Mouse (Mus musculus): ENCODE results near the gene Pafah1b1.

The Pafah1b1 gene

DNA sequence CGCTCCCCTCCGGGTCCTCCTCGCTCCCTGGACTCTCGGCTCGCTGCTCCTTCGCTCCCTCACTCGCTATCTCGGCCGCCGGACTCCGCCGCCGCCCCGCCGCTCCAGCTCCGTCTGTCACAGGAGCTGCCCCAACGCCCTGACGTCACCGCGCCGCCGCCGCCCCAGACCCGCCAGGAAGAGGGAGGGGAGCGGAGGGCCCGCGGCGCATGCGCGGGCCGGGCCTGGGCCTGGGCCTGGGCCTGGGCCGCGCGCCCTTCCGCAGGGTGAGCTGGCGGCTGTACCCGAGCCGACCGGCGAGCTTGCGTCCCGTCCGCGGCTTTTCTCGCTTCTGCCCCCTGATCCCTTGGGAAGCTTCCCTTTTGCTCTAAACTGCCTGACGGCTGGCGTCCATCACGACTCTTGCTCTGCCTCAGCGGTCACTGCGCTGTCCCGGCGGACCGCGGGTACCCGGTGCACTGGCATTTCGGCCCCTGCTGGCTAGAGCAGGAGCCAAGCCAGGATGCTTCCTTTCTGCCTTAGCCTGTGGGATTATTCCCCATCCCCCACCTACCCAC is at the start of gene Pafah1b1:
Gene Pafah1b1 (minus strand): TSS at position 436 of the 557 bp plus-strand sequence.
- DNase-seq, result peak; percentile 95 to 96

DNA sequence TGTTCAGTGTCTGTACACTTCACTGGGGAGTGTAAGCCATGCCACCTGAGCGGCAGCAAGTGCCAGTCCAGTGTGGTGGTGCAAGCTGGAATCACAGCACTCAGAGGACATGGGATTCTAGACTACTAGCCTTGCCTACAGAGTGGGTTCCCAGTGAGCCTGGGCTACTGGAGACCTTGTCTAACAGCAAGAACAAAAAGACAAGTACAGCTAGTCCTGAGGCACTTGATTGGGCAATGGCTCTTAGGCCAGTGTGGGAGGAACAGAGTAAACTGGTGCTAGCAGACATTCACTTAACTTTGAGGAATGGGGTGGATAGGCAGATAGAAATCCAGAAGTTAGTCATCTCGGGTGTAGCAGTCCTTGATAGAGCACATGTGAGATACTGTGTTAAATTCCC is 47.9 kb upstream of the Pafah1b1 start:
- no peak for DNase-seq

DNA sequence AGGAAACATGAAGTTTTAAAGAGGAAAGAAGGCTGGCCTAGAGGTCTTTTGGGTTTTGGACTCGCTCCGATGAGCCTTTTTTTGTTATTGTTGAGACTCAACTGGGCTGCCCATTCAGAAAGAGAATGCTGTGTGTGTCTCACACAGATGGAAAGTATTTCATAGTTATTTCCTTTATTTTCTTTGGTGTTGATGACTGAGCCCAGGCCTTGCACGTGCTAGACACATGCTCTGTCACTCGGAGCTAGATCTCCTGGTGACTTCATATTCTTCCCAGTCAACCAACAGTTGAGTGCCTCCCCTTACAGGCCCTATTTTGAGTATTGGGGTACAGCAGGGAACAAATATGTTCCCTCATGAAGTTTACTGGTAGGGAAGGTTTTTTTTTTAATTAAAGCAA is 47.2 kb upstream of the Pafah1b1 start:
- DNase-seq, result no peak

DNA sequence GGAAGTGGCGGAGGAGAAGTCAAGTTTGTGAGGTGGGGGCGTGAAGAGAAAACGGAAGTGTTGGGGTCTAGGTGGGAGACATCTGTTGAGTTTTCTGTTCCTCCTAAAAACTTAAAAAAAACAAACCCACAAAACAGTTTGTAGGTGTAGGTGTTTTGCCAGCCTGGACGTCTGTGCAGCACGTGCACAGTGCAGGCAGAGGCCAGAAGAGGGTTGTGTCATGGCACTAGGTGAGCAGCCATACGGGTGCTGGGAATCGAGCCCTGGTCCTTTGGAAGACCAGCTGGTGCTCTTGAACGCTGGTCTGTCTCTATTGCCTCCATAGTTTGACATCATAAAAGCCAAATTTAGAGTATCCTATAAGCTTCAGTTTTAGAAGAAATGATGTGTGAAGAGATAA is 46.8 kb upstream of the Pafah1b1 start:
- DNase-seq, result no peak

DNA sequence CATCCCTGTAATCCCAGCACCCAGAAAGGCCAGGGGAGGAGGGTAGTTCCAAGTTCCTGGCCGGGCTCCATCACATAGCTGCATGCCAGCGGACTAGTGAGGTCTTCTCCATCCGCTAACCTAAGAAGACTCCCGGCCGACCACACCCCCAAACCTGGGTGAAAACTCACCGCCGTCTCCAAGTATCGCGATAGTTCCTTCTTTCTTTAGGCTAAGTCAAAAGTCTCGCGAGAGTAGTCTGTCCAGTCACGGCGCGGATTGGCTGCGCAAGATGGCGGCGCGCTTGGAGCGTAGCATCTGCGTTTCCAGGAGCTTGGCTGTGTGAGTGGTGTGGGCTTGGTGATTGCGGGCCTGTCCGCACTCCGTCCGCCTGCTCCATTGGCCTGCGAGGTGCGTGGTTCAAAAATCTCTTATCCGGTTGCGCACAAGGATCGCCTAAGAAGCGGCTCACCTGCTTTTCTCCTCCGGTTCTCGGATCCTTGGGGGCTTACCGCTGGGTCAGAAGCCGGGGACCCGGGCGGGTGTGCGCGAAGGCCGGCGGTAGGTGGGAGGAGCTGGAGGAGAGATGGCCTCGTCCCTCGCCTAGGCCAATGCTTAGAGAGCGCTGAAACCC is 46.2 kb upstream of the Pafah1b1 start, which contains the start of gene Mettl16:
Gene Mettl16 (plus strand): TSS at position 236 of the 613 bp plus-strand sequence.
- peak; percentile 96 for DNase-seq

DNA sequence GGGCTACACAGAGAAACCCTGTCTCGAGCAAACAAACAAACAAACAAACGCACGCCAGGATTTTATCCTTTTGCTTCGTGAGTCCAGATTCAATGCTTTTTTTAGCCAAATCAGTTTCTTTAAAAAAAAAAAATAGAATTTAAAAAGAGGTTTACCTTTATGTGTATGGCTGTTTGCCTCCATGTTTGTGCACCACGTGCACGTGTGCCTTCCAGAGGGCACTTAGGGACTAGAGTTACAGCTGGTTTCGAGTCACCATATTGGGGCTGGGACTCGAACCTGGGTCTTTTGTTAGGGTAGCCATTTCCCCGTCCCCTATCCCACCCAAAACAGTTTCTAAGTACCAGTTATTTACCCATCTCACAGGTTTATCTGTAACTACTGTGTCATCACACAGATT is 45.6 kb upstream of the Pafah1b1 start:
- no peak for DNase-seq

DNA sequence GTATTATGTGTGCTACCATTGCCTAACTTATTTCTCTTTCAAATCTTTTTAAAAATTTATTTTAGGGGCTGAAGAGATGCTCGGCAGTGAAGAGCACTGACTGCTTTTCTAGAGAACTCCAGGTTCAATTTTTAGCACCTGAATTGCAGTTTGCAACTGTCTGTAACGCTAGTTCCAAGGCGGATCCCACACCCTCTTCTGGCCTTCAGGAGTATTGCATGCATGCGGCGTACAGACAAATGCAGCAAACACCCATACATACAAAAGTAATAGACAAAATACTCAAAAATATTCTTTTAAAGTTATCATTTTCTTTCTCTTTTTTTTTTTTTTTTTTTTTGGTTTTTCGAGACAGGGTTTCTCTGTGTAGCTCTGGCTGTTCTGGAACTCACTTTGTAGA is 43.6 kb upstream of the Pafah1b1 start:
- peak in 1 of 2 experiments; percentile 62 for DNase-seq

DNA sequence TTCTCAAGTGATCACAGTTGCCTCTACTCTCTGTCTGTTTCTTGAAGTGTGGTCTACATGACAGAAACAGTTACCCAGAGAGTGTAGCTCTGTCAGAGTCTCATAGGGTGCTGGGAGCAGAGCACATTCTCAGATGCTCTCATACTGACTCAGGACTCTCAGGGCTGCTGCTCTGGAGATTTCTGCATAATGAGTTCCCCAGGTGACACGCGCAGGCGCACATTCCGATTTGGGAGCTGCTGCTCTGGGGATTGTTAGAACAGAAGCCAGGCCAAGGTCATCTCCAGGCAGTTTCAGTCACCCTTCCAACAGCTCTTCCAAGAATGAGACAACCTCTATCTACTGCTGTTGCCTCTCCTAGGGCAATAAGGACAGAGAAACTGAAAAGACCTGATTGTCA is 43.0 kb upstream of the Pafah1b1 start:
- peak; percentile 19 to 50 for DNase-seq

DNA sequence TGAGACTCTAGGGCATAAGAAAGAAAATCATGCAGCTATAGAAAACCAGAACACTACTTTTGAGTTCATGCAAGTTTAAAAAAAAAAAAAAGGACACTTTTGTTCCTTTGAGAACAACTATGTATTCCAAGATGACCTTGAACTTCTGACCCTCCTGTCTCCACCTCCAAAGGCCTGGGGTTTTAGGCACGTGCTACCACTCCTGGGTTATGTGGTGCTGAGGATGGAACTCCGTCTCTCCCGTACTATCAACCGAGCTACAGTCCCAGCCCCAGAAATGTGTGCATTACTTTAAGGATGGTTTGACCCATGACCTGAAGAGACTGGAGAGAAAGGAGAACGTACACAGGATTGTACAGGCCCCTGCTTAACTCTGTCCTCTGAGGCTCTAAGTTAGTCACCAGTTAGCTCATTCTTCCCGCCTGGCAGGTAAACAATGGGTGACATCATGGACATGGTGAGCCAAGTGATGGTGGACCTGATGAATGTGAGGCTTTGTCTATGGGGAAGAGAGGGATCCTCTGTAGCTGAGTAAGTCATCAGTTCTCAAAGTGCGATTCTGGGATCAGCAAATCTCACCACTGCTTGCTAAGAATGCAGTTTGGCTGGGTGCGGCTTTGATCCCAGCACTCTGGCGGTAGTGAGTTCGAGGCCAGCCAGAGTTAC is 39.6 kb upstream of the Pafah1b1 start:
- DNase-seq, result no peak

DNA sequence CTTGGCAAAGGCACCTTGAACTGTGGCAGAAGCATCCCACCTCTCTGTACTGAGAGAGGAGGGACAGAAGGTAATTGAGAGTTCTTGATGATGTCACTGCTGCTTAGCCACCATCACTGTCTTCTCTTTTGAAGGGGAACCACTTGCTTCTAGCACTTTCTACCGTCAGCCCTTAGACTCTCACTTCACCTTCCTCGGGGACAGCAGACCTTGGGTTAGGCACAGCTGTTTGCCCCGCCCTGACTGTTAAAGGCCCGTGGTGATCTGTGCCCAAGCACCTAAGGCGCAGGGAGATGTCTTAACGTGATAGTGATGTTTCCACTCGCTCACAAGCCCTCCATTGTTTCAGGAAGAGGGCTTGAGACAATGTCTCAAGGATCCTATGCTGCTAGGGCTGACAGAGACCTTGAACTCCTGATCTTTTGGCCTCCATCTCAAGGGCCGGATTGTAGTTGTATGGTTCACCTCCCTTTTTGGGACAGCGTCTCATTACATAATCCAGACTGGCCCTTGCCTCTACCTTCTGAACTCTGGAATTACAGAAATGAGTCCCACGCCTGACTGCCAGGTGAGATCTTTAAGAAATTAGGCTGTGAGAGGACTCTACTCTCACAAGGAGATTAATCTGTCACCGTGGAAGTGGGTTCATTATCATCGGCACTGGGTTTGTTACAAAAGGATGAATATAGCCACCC is 36.7 kb upstream of the Pafah1b1 start:
- DNase-seq, result peak; percentile 23 to 38

DNA sequence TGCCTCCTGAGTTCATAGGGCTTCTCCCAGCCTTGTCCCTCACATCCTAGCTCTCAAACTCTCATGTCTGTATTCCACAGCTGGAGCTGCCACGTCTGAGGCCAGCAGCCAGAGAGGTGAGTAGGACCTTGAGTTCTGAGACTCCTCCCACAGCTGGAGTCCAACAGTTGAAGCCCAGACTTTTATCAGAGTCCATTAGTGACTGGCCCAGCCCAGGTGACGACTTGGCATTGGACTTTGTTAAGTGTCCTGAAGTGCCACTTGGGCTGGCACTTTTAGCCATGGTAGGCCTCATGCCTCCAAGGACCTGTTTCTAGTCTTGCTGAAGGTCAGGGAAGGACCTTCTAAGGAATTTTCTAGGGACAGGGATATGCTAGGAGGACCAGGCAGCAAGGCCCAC is 32.2 kb upstream of the Pafah1b1 start:
- peak; percentile 44 to 52 for DNase-seq

DNA sequence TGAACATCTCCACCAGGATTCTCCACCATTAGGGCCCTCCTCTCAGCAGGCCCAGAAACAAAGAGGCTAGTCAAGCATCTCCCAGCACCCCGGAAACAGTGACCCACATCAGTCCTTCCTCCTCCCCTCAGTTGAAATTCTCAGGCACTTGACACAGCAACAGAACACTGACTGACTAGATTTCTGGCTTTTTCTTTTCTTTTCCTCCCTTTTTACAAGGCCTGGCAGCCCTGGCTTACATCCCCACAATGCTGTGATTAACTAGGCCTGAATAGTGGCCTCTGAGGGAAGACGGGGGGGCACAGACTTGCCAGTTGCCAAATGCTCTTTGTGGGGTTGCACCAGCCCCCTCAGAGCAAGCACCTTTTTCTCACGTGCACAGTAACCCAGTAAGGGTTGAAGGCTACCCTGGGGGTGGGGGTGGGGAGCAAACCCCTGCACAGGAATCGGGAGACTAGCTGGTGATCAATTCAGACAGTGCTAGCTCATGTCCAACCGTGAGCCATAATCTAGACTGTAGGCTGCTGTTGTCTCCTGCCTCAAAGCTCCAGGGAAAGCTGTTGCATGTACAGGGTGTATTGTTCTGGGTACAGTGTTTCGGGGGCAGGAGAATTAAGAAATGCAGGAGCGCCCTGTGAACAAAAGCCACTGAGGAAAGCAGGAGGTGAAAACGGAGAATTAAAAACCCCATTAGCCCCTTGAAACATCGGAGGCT is 27.0 kb upstream of the Pafah1b1 start:
- DNase-seq, result no peak

DNA sequence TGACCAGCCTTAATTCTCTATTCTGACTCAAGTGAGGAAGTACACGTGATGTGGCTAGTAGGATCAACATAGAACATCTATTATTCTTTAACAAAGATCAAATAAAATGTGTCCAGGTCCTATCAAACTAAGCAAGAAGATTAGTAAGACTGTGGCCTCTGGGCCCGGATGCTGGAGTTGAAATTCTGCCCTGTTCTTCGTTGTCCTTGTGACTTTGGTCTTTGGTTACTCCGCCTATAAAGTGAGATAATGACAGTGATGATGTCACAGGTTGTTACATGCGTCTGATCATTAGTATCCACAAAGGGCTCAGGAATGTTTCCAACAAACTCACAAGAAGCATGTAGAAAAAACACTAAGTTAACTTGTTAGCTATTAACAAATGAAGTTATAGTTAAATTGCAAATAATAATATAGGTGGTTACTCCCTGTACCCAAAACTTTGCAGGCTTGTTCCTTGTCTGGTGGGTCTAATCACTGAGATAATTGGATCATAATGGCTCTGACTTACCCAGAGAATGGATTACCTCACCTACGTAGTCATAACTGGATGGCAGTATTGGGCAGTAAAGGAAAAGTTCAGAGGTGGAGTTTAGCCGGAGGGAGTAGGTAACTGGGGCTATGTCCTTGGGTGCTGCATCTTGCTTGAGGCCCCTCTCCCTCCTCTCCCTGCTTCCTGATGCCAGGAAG is 26.3 kb upstream of the Pafah1b1 start:
- no peak for DNase-seq

DNA sequence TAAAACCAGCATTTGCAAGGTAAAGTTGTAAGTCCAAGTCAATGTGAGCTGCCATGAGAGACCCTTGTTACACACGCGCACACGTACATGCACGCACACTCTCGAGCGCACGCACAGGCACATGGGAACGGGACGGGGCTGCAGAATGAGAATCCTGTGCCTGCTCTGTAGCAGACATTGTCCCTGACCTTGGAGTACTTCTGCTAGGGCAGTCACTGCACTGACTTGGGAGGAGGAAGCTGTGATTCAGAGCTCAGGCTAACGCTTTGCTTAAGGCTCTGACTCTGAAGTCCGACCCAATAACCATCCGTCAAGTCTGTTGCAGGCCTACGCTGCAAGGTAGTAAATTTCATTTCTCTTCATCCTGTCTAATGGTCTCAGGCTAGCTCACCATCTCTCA is 24.8 kb upstream of the Pafah1b1 start:
- no peak for DNase-seq

DNA sequence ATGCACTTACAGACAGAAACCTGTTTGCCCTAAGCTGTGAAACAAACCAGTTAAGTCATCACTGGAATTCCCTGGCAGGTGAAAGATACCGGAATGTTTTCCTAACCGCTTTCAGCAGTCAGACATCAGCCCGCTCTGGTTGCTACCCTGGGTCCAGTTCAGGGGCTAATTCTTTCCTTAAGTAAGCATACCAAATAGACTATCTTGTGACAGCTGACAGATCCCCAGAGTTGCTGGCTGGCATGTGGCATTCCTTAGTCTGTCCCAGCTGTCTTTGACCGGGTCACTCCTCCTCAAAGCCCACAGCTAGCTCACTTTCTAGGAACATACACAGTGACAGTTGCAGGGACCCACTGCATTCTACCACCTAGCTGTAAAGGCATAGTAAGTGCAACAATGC is 23.6 kb upstream of the Pafah1b1 start:
- DNase-seq, result peak in 1 of 2 experiments; percentile 35

DNA sequence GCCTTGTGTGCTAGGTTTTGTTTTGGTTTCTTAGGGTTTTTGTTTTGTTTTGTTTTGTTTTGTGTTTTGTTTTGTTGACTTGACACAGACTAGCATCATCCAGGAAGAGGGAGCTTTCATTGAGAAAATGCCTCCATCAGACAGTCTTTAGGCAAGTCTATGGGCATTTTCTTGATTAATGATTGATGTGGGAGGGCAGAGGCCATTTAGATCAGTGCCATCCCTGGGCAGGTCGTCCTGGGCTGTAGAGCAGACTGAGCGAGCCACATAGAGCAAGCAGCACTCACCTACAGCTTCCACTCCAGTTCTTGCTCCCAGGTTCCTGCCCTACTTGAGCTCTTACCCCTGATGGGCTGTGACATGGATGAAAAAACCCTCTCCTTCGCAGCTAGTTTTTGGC is 13.4 kb upstream of the Pafah1b1 start:
- DNase-seq, result peak in 1 of 2 experiments; percentile 28

DNA sequence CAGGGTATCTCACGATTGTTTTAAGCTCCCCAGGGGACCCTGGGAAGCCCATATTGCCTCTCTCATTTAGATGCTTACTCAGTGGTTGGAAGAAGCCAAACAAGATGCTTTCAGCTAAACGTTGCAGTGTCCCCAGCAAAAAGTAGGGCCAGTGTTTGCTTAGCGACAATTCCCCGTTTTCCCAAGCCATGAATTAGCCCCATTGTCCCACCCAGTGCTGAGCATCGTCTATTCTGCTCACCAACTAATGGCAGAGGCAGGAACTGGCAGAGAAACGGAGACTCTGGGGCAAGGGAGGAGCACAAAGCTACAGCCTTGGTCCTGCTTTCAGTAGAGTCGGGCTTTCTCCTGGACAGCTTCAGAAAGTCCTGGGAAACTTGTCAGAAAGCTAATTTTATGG is 10.4 kb upstream of the Pafah1b1 start:
- no peak for DNase-seq

DNA sequence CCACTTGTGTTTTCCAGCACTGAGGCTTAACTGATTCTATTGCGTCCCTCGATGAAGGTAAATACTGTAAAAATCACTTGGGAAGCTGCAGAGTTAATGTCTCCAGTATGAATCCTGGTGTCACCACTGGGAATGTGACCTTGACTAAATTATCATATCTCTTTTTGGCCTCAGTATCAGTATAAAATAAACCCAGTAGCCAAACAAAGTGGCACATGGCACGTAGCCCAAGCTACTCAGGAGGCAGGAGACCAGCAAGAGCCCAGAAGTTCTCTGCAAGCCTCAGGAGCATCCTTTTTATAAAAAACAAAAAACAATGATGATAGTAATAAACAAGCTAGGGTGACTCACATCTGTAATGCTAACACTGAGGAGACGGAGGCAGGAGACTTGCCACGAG is 711 bp upstream of the Pafah1b1 start:
- DNase-seq, result no peak

DNA sequence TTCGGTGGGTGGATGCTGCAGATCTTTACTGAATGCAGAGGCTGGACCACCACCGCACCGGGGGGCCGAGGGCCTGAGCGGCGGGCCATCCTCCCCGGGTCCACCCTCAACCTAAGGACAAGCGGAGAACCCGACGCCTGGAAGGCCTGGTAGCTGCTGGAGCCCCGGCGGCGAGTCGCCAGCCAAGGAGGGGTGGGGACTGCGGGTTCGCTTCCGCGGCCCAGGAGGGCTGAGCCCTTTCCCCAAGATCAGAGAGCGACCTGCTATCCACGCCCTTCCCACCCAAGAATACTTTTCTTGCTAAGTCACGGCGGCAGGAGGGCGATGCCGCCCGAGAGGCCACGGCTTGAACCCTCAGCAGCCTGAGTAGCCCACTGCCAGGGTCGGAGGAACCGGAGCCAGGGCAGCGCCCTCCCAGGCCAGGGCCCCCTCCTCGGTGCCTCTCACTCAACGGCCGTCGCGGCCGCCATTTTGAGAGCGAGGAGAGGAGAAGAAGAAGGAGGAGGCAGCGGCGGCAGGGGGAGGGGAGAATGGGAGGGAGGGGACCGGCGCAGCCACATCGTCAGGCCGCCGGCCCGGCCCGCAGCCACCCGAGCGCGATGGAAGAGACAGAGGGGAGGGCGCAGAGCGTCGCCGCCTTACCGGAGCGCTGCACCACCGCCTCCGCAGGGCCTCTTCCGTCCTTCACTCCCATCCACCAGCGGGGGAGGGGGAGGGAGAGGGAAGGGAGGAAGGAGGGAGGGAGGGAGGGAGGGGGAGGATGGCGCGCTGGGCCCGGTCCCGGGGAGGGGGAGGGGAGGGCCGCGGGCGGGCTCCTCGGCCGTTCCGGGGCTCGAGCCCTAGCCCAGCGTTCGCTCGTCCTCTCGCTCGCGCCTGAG is 874 bp downstream of the Pafah1b1 start:
- peak; percentile 69 to 83 for DNase-seq

DNA sequence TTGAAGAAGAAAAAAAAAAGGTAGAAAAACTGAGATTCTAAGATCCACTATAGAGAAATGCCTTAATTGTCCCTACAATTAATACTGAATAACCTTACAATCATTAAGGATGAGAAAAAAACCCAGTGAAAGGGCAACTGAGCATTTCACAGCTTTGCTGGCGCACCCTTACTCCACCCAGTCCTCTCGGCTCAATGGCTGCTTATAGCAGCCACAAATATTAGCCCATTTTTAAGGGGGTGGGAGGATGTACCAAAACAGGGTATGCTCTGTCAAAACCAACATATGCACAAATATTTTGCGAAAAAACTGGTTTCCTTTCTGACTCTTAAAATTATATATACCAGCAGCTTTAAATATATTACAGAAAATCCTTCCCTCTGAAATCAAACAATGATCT is 2.5 kb downstream of the Pafah1b1 start:
- DNase-seq, result no peak

DNA sequence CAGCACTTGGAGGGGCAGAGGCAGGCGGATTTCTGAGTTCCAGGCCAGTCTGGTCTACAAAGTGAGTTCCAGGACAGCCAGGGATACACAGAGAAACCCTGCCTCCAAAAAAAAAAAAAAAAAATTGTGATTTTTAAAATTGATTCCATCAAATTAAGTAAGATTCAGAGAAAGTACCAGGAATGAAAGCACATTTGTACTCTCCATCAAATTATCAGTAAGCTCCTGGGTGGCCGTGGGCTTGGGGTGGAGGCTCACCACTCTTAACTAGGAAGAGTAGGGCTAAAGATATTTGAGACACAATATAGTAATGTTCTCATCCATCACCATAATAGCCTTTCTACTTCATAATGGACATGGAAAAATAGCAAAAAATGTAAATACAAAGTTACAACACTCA is 3.3 kb downstream of the Pafah1b1 start:
- no peak for DNase-seq

DNA sequence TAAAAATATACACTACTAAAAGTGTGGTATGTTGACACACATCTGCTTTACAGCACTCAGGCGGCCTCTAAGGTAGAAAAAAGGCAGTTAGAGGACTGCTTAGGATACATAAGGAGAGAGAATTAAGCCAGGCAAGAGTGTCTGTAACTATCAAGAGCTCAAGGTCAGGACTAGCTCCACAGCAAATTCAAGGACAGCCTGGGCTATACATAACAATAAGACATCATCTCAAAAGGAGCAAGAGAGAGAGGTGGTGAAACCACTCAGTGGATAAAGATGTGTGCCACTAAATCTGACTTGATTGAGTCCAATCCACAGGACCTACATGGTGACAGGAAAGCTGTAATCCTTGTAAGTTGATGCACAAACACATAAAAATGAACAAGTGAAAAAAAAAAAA is 3.8 kb downstream of the Pafah1b1 start:
- DNase-seq, result no peak

Data from kidney, adult 8-10 months (tissue).